ENCODE assay signal across 27 mouse cellular contexts in the genomic region with DNA sequence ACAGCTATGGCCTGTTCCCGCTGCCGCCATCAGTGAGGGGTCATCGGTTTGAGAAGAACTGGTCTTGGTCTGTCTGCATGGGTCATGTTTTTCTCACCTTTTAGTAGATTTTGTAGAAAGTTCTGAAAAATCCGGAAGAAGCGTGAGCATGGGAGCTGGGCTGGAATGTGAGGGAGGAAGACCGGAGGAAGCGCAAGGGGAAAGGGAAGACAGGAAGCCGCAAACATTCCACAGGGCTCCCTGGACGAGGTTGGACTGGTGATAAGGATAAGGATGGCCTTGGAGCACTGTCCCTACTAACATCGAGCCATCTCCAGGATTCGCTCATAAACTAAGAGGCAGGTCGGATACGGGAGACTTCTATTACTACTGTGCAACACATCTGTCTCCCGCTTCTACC. TPM values are rescaled to one million over a fixed set of nuclear protein-coding genes. Genes with fewer than 3 reads are reported as not detected.
"Had no signal": no experiment of that assay in that cellular context is flagged by ENCODE, and none has a peak within 500 bp of the region (broad histone marks: within the 10 kb centered on the region; RNA-seq: fewer than 3 reads in every experiment).

No protein-coding gene starts in this region.

- H3K4me3 ChIP-seq: left cerebral cortex, adult 2 months; liver, embryonic 15.5 days; lung, embryonic 15.5 days; megakaryocyte, embryonic 14.5 days; midbrain, embryonic 10.5 days; midbrain, embryonic 13.5 days; myocyte; neural tube, embryonic 13.5 days had no signal

- DNase-seq: kidney, adult 18-20 months; kidney, postnatal 14 days; layer of hippocampus, postnatal 36 days; lung, adult 18-20 months; lung, postnatal 10 days; lung, postnatal 36 days; right cerebral cortex, adult 18-20 months; right cerebral cortex, postnatal 14 days; right cerebral cortex, postnatal 4 days; thymus, adult 18-20 months; thymus, postnatal 36 days had no signal

- H3K9me3 ChIP-seq: liver, embryonic 15.5 days; lung, embryonic 15.5 days; midbrain, embryonic 10.5 days; midbrain, embryonic 13.5 days; neural tube, embryonic 13.5 days had no signal

- H3K36me3 ChIP-seq: liver, embryonic 15.5 days; lung, embryonic 15.5 days; midbrain, embryonic 10.5 days; midbrain, embryonic 13.5 days; neural tube, embryonic 13.5 days had no signal

- H3K4me2 ChIP-seq: liver, embryonic 11.5 days; liver, embryonic 15.5 days; lung, embryonic 15.5 days; midbrain, embryonic 13.5 days; neural tube, embryonic 13.5 days had no signal

- ATAC-seq: hindbrain, postnatal 0 days; inflammation-experienced regulatory T-cells, adult 6 months; intestine, embryonic 16.5 days; midbrain, embryonic 13.5 days; midbrain, embryonic 16.5 days had no signal

- H3K27ac ChIP-seq: hindbrain, postnatal 0 days; left cerebral cortex, adult 2 months; liver, embryonic 15.5 days; lung, embryonic 15.5 days; midbrain, embryonic 10.5 days; midbrain, embryonic 13.5 days; neural tube, embryonic 13.5 days; stomach, postnatal 0 days had no signal

- H3K27me3 ChIP-seq: liver, embryonic 15.5 days; lung, embryonic 15.5 days; midbrain, embryonic 13.5 days; neural tube, embryonic 13.5 days had no signal

- H3K9ac ChIP-seq: liver, embryonic 15.5 days; lung, embryonic 15.5 days; midbrain, embryonic 13.5 days; neural tube, embryonic 13.5 days had no signal

RNA-seq across cellular contexts. Expression of a gene that starts 3.6 kb away (rescaled TPM):
- polyA plus RNA-seq: inflammation-experienced regulatory T-cells, adult 6 months; limb, embryonic 14.5 days; liver, embryonic 11.5 days; liver, embryonic 15.5 days; stomach, embryonic 14.5 days had no signal
